Mouse (Mus musculus): Measurements from ENCODE around the gene Fcer2a. TPM values are rescaled to one million over a fixed set of nuclear protein-coding genes. Genes with fewer than 3 reads are reported as not detected.

Fcer2a gene
- total RNA-seq, 2 experiments from 2014 or later, result 0.14 TPM; not detected in 1

Other genes starting within 250 kb of the Fcer2a start
- 10 to 100 TPM; 11.0 to 13.5 TPM for gene Pex11g, start 226.5 kb downstream of the Fcer2a start, total RNA-seq (2021)
- gene Tex45, start 223.3 kb downstream of the Fcer2a start, total RNA-seq (2021), result under 1 TPM; 0.25 to 0.56 TPM
- 10 to 100 TPM; 33.7 to 35.6 TPM for gene Zfp358, start 201.0 kb downstream of the Fcer2a start, total RNA-seq (2021)
- gene Mcoln1, start 193.7 kb downstream of the Fcer2a start, total RNA-seq (2021), result 10 to 100 TPM; 50.5 to 53.2 TPM
- gene Pnpla6, start 178.8 kb downstream of the Fcer2a start, total RNA-seq (2021), result 10 to 100 TPM; 44.4 to 47.5 TPM
- gene C330021F23Rik, start 126.2 kb downstream of the Fcer2a start, total RNA-seq (2021), result under 1 TPM; 0.34 to 0.50 TPM
- 10 to 100 TPM; 14.2 to 18.5 TPM for gene Camsap3, start 106.9 kb downstream of the Fcer2a start, total RNA-seq (2021)
- 10 to 100 TPM; 48.2 to 48.8 TPM for gene Xab2, start 72.9 kb downstream of the Fcer2a start, total RNA-seq (2021)
- gene Pet100, start 72.6 kb downstream of the Fcer2a start, total RNA-seq (2021), result 10 to 100 TPM; 90.1 to 98.4 TPM
- not detected for gene Pcp2, start 68.6 kb downstream of the Fcer2a start, total RNA-seq (2021)
- 100 to 1,000 TPM; 107 to 136 TPM for gene Stxbp2, start 63.2 kb downstream of the Fcer2a start, total RNA-seq (2021)
- 1 to 10 TPM; 1.3 to 1.7 TPM for gene Retn, start 38.4 kb downstream of the Fcer2a start, total RNA-seq (2021)
- 1 to 10 TPM; 1.1 to 1.2 TPM for gene Mcemp1, start 28.4 kb downstream of the Fcer2a start, total RNA-seq (2021)
- 10 to 100 TPM; 14.8 to 14.9 TPM for gene Fcor, start 21.8 kb downstream of the Fcer2a start, total RNA-seq (2021)
- gene Trappc5, start 17.9 kb downstream of the Fcer2a start, total RNA-seq (2021), result 10 to 100 TPM; 21.7 to 23.8 TPM
- 1 to 10 TPM in 1 of 2 experiments, not detected in 1; 4.1 TPM for gene Clec4g, start 26.5 kb upstream of the Fcer2a start, total RNA-seq (2021)
- not detected for gene Cd209a, start 54.8 kb upstream of the Fcer2a start, total RNA-seq (2021)
- gene Cd209e, start 160.1 kb upstream of the Fcer2a start, total RNA-seq (2021), result not detected
- not detected for gene Cd209d, start 184.4 kb upstream of the Fcer2a start, total RNA-seq (2021)
- under 1 TPM; 0.42 to 0.59 TPM for gene Cd209b, start 232.7 kb upstream of the Fcer2a start, total RNA-seq (2021)